Mouse (Mus musculus): ENCODE measurements around the gene Slc1a2.

- no peak for TF ChIP-seq CTCF (IDR thresholded peaks at IDR 0.05; ENCODE audit: low read depth)
- TF ChIP-seq EP300 (IDR thresholded peaks at IDR 0.05; ENCODE audit: low read depth): no peak
These were observed 2.3 kb upstream of the Slc1a2 start for GRCm38 (mm10) chr2:102655966-102656725.
